Mouse (Mus musculus): Measurements from ENCODE around the gene Camk2g.

GRCm38 (mm10) chr14:20713832-20714231, 80.1 kb downstream of the Camk2g start:
- TF ChIP-seq HCFC1 (IDR thresholded peaks at IDR 0.05; ENCODE audit: borderline replicate concordance, insufficient read depth, low read length) (no peak), MAFK (IDR thresholded peaks at IDR 0.05; ENCODE audit: insufficient read depth, low read depth, low read length) (no peak), ZC3H11A (IDR thresholded peaks at IDR 0.05; ENCODE audit: borderline replicate concordance, low read depth, low read length) (no peak), CHD2 (IDR thresholded peaks at IDR 0.05; ENCODE audit: low read depth, low read length) (no peak), ZNF384 (IDR thresholded peaks at IDR 0.05; ENCODE audit: low read depth, low read length) (no peak)
